Mouse (Mus musculus): ENCODE results near the gene Usp12.

The Usp12 gene

DNA sequence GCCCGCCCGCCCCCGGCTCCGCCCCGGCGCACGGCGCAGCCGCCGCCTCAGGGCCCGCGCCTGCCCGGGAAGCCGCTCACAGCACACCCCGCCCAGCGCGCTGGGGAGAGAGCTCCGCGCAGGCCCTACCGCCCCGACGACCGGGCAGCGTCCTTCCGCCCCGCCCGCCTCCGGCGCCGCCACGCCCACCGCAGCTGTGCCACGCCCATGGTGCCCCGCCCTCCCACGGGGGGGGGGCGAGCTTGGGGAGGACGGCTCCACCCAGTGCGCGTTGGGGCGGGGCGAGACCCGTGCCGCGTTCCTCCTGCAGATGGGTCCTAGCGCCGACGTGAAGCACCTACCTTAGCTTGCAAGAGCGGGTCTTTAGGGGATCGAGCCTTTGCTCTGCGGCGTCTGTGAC, at the start of gene Usp12:
Gene Usp12 (minus strand): TSS at position 154 of the 400 bp plus-strand sequence.
- peak; percentile 96 for DNase-seq

DNA sequence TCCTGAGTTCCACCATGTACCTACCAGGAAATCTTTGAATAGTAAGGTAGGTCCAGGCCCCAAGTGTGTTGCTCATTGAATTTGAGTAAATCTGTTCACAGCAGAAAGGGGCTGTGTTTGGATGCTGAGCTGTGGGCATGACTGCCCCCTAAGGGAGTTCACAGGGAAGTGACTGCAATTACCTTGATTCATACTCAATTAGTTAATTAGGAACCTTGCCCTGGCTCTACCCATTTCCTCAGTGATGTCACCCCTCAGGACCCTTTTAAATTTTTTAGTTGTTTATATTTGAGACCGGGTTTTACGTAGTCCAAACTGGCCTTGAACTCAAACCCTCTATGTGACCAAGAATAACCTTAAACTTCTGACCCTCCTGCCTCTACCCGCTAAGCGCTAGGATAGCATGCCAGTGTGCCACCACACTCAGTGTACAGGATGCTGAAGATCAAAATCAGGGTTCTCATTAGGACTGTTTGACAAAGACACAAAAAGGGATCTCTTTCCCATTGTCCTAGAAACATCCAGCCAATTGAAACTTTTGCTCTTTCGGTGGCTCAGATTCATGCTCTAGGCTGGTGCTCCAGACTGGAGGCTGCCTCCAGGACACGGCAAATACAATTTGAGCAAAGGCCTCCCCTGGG, 49.6 kb upstream of the Usp12 start:
- peak; percentile 67 for DNase-seq

DNA sequence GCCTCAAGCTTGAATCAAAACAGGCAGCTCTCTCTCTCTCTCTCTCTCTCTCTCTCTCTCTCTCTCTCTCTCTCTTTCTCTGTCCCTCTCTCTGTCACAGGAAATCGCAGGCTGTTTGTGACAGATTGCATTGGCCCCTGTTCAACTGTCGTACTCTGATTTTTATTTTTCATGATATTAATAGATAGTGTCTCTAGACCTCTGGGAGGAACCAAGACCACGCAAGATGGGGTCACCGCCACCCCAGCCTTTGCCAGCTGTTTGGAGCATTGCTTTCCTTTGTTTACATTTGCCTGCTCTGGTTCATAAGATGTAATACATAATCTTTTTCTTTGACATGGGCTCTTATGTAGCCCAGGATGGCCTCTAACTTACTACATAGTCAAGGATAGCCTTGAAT, 47.2 kb upstream of the Usp12 start:
- no peak for DNase-seq

DNA sequence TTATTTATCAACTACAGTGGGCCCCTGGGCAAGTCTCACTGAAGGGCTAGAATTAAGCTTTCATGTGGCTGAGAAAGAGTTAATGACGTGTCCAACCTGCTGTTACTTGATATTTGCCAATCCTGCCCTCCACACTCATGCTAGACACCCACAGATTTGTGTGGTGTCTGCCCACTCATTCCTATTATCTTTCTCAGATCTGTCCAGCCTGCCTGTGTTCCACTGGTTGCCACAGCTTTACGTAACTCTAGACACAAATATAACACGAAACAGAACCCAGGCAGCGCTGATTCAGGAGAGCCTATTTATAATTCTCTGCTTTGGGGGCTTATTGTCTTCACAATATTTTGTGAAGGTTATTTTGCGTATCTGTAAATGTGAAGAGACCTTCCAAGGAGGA, 46.5 kb upstream of the Usp12 start:
- DNase-seq = no peak

DNA sequence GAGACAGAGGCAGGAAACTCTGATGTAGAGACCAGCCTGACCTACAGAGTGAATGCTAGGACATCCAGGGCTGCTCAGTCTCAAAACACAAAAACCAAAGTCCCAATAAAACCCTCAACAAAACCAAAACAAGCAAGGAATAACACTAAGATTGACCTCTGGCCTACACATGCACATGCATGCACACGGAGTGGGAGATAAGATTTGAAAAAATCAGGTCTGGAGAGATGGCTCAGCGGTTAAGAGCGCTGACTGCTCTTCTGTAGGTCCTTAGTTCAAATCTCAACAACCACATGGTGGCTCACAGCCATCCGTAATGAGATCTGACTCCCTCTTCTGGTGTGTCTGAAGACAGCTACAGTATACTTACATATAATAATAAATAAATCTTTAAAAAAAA, 45.6 kb upstream of the Usp12 start:
- no peak for DNase-seq

DNA sequence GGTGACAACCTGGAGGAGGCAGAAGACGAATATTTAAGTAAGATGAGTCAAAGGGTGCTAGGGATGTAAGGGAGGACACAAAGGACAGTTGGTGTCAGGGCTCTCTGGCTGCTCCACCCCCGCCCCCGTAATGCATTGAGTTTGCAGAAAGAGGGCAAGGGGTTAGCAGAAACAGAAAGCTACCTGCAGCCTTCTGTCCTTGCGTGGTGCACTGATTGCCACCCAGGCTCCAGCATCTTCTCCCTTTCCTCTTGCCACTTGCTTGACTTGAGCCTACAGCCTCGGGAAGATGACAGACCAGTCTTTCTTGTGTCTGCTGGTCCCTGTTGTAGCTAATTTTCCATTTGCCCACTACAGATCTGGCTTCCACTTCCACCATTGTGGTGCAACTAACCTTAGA, 45.0 kb upstream of the Usp12 start:
- no peak for DNase-seq

DNA sequence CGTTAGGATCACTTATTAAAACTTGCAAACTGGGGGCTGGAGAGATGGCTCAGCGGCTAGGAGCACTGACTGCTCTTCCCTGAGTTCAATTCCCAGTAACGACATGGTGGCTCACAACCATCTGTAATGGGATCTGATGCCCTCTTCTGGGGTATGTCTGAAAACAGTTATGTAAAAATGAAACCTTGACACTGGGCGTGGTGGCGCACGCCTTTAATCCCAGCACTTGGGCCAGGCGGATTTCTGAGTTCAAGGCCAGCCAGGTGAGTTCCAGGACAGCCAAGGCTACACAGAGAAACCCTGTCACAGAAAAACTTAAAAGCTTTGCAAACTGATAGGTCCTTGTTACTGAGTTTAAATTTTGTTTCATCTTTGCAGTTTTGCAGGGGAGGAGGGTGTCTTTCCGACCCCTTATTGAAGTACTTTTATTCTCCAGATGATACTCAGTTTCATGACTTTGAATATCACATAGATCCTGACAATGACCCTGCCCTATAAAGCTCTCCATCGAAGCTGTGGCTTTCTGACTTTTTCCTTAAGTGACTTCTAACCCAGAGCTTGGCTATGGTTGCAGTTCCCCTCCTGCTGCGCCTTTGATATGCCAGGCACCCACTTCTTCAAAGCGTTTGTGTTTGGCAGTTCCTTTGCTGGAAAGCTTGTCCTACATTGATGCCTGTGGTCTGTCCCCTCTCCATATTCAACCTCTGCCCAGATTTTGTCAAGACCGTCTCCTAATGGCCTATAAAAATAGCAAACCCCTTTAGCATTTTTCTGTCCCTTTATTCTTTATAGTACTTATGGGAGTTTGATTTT, 44.2 kb upstream of the Usp12 start:
- DNase-seq = no peak

DNA sequence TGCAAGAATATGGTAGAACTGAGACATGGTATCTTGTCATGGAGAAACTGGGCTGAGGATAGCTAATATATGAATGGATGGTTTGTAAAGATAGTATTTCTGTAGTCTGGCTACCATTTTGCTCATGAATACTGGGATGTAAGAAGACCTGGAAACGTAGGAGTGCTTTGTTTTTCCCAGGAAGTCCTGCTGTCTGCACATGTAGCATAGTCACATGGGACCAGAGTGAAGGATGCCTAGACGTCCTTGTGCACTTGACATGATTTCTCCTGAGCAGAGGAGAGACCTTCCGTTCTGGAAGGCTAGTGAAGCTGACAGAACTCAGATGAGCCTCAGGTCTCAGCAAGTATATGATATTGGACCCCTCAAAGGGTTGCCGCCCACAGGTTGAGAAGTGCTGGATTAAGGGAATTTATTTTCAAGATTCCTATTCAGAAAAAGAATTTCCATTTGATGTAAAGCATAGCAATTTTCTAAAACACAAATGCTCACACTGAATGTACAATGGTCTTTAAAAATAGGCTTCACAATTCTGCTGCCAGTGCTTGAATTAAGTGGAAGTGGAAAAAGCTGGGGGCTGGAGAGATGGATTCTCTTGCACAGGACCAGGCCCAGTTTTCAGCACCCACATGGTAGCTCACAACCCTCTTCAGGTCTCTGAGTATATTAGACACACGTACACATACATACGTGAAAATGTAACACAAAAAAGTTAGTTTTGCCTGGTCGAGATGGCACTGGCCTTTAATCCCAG, 43.3 kb upstream of the Usp12 start:
- DNase-seq = no peak

DNA sequence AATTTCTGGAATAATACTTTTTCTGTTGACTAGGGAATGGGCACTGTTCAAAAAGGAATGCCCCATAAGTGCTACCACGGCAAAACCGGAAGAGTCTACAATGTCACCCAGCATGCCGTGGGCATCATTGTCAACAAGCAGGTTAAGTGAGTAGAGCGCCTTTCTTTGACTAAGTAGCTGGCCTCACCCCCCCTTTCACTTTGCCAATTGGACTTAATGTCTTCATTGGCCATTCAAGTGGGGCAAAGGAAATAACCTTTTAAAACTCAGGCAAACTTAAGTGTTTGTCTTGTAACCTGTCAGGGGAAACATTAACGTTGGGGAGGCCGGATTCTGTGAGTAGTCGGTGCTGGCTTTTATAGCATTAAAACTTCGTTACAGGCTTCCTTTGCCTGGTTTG, 40.2 kb upstream of the Usp12 start:
- DNase-seq = no peak

DNA sequence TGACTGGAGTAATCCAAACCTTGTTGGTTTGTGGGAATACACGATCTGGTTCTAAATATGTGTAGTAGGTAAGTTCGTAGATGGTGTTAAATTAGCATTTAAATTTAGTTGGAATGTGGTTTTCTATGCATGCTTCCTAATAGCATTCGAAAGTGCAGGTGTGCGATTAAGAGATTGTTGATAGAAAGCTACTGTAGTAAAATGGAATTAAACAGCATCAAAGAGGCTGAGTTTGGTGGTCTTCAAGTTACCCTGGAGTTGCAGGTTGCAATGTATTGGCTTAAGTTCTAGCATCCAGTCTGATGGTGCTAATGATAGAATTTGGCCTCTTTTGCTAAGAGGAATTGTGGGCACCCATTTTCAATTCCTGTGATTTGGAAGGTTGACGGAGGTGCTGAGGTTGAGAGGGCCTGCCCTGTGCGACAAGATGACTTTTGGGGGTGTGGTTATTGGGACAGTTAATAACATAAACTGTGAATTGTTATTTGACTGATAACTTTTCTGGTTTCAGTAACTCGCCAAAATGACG, 38.9 kb upstream of the Usp12 start:
- DNase-seq = no peak

DNA sequence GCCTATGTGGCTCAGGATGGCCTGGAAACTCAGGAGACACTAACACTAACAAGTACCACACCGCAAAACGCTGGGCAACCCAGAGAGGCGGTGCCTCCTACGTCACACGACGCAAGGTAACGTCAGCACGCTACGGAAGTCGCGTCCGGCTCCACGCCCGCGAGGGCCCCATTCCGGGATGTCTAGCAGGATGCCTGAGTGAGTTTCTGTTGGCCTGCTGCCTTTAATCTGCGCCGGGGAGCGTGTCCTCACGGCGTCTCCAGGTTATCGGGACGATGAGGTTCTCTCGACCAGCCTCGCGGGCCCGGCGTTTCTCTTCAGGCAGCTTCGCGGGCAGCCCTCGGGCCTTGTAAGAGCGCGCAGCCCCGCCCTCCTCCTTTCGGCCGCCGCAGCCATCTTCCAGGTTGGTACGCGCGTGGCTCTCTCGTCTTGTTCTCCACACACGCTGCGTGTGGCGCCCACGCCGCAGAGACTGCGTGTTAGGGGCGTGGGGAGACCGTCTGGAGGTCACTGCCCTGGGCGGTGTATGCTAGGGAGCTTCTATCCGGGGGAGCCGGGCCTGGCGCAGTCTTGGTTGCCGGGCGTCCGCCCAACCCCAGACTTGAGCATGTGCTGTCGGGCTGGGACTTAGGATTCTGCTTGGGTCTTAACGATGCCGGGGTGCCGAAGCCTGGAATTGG, 38.1 kb upstream of the Usp12 start, which contains the start of gene Rpl21:
Gene Rpl21 (plus strand): TSS at position 122 of the 680 bp plus-strand sequence.
- DNase-seq = peak; percentile 97

DNA sequence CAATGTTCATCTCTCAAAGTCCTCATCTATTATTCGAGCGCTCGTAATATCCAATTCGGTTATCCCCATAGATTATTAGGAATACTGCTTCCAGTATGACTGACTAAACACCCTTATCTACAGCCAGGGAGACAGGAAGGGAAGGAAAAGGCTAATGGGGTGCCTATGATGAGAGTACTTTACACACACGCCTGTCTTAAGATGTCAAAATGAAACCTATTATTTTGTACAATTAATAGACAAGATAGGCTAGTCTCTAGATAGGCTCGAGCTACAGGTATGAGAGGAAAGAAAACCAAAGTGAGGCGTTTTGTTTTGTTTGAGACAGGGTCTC, 37.6 kb upstream of the Usp12 start:
- no peak for DNase-seq

DNA sequence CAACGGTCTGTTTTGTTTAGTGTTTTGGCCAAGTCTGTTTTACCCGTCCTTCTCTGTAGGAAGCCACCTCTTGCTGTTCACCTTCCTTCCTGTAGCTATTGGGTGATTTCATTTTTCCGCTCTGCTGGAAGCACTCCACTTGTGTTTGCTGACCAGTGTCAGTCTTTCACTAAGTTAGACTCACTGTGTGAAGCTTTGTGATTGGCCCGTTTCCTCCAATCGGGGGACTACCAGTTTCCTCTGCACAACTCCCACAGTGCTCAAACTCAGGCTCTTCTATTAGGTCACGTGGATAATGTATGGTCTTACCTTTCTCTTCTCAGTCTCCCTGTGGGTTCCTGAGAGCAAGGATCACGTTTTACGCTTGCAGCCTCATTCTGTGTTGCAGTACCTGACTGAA, 34.7 kb upstream of the Usp12 start:
- DNase-seq = no peak

DNA sequence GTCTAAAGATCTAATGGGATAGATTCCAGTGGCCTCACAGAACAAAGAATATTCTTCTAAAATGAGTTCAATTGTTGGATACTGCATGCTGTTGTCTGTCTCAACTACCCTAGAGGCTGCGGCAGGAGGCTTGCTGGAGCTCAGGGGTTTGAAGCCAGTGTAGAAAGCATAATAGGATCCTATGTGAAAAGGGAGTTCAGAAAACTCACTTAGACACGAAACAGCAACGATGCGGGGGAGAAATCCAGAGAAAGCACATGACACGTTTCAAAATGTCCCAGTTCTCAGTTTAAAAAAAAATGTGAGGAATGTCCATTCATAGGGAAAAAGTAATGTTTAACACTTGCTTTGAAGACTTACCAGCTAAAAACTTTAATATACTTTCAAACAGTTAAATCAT, 28.2 kb upstream of the Usp12 start:
- DNase-seq = no peak

DNA sequence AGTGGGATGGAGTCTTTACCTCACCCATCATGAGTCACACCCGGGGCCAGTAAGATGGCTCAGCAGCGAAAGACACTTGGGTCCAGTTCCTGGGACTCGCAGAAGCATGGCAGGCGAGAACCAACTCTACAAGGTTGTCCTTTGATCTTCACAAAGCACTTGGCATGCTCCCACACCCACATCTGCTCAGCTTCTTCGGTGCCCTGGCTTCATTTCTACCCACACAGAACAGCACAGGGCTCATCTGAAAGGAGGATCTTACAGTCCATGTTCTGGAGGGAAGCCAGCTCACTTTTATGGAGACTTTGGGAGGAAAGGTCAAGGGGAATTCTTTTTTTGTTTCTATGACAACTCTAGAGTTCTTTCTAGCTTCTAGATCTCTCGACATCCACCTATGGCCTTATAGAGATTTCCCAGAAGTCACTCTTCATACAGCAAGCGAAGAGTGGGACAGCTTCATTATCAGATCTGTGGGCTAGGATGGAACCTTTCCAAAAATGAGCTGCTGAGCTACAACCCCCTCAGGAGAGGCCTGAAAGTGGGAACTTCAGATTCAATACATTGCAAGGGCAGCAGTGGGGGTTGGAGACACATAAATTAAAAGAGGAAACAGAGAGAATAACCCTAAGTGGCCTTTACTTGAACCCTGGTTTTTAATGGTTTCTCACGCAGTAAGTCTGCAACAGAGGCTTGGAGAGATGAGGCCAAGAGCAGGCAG, 24.3 kb upstream of the Usp12 start:
- no peak for DNase-seq

DNA sequence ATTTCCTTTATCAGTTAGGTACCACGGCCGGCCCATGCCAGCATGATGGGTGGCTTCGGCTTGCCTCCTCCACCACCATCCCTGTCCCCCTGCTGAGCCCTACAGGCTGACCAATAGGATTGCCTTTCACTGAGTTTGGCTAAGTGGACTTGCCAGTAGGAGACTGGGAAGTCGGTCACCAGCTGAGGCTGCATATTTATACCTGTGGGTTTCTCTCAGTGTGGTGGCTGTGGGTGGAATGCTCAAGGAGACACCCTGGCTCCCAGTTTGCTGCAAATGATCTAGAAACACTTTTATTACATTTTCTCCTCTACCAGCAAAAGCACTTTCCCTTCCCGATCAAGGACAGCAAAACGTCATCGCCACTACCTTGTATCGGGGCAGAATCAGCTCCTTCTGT, 22.8 kb upstream of the Usp12 start:
- no peak for DNase-seq

DNA sequence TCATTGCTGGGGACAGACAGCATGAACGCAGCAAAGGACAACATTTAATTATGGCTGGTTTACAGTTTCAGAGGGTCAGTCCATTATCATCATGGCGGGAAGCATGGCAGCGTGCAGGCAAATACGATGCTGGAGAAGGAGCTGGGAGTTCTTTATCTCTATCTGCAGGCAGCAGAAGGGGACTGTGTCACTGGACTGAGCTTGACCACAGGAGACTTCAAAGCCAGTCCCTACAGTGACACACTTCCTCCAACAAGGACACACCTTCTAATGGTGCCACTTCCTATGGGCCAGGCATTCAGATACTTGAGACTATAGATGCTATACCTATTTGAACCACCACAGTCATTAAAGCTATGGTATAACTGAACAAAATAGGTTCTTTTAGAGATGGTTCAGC, 20.6 kb upstream of the Usp12 start:
- DNase-seq = no peak

DNA sequence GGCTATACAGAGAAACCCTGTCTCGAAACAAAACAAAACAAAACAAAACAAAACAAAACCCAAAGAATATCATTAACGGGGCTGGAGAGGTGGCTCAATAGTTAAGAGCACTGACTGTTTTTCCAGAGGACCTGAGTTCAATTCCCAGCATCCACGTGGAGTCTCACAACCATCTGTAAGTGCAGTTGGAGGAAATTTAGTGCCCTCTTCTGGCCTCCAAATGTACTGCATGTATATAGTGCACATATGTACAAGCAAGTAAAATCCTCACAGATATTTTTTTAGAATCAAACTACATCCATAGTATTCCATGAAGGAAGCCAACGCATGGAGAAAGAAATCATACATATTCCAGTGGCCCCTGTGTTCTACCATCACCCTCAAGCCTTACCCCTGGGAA, 18.6 kb upstream of the Usp12 start:
- DNase-seq = no peak

DNA sequence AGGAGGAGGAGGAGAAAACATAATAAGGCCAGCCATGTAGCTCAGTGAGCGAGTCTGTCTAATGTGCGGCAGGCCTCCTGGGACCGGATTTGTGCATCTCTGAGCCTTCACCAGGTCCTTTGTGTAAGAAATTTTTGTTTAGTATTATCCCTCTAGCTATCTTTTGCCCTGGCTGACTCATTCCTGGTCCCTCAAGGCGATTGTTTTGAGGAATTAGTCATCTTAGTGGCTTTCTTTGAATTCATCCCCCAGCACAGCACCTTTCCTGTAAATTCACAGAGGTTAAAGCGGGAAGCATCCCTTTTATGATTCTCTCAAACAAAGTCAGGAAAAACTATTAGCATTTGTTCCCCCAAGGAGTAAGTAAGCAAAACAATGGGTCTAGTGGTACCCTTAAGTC, 18.1 kb upstream of the Usp12 start:
- no peak for DNase-seq

DNA sequence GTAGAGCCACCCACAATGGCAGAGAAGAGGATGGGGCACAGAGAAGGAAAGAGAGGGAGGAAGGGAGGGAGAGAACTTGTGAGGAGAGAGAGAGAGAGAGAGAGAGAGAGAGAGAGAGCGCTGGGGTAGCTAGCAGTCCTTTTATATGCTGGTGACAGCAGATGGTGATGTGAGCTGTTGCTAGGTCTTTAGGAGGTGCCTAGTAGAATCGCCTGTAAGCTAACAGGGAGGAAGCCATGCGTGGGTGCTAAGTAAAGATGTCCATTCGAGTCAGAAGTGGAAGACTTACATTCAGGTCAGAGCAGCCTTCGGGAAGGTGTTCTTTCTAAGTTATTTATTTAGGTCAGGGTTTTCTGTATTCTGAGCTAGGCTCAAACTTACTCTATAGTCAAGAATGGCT, 15.1 kb upstream of the Usp12 start:
- no peak for DNase-seq

DNA sequence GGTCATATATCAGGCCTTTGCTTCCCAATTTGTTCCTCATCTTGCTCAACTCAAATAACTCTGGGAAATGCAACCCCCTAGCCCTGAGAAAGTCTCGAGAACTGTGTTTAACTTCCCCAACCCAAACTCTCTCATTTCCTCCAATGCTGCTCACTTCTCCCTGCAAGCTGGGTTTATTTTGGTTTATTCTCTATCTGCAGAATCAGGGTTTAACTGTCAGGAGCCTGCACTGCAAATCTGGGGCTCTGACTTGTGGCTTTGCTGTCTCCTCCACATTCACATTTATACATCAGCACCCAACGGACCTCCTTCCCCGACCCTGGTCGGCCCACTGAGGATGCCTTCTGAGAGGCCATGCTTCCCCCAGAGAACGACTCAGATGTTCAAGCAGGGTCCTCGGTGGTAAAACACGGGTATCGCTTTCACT, 11.2 kb upstream of the Usp12 start:
- no peak for DNase-seq

DNA sequence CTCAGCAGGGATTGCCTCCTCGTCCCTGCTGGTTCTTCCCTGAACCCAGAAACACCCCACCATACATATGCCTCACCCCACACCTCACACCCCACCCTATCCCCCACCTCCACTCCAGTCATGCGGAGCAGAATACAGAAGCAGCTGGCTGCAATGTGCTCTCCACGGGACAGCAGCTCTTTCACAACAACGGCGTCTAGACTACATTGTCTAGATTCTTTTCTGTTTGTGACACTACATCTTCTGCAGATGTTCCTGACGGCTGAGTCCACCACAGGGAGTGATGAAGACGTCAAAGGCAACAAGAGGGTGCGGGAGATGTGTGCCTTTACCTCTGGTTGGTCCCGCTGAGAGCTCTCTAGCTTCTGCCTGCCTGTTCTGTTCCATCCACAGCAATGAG, 3.2 kb upstream of the Usp12 start:
- DNase-seq = no peak

DNA sequence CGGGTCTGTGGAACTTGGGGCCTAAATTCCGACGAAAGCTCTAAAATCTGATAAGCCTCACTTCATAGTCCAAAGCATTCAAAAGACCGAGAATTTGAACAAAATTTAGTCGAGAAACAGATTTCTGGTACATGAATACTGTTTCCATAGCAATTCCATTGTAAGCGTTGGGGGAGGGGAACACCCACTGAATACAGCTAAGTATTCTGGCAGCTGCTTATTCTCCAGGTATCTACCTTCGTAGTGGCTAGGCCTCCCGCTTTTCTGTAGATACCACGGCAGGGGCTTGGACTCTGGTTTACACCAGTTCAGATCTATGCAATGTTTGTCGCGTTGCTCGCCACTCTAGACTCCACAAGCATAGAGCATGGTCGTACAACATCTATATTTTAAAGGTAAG, 922 bp upstream of the Usp12 start:
- no peak for DNase-seq

Measured in retina, postnatal 1 day (tissue).